In the genomic region with DNA sequence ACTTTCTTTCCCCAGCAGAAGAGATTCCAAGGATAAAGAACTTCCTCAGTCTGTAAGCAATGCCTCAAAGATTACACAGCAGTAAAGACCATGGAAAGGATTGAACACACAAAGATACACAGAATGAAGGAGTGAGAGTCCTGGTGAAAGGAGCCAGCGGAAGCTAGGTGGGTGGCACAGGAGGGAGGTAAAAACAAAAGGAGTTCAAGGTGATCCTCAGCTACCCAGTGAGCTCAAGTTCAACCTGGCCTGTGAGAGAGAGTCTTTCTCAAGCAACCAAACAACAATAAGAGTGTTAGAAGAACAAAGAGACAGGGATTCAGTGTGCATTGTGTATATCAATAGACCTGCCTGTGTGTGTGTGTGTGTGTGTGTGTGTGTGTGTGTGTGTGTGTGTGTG, we compare ENCODE assay signal across 12 mouse cellular contexts. TPM values are rescaled to one million over a fixed set of nuclear protein-coding genes. Genes with fewer than 3 reads are reported as not detected.
DNase-seq lines count a peak whose midpoint lies in the region; ATAC-seq and TF ChIP-seq lines count a peak whose summit lies in the region.
"Had no signal": no experiment of that assay in that cellular context is flagged by ENCODE, and none has a peak within 500 bp of the region (broad histone marks: within the 10 kb centered on the region; RNA-seq: fewer than 3 reads in every experiment).

No protein-coding gene starts in this region.

- H3K27ac ChIP-seq in heart, embryonic 10.5 days: 0 out of 2 replicates have a peak overlapping the region, but pooled peaks have one; percentile 29
- peak overlapping the region; percentile 49; the same call in 1 of the 2 replicates for H3K27ac ChIP-seq in kidney, embryonic 16.5 days (ENCODE audit: low read length)
- peak overlapping the region; percentile 7 for H3K27ac ChIP-seq in embryonic fibroblast, embryonic 13.5 days (ENCODE audit: insufficient read depth, low read length)
- H3K27ac ChIP-seq: hindbrain, postnatal 0 days; liver, embryonic 15.5 days had no signal

- no peak for DNase-seq in heart, embryonic 10.5 days (ENCODE audit: low spot score)
- DNase-seq in heart, postnatal 36 days: no peak
- DNase-seq in kidney, postnatal 25 days: no peak
- peak; percentile 48 for DNase-seq in ES-CJ7 (ENCODE audit: low read depth, low spot score)
- DNase-seq in ovary, postnatal 10 days (ENCODE audit: low spot score): no peak
- no peak for DNase-seq in layer of hippocampus, postnatal 36 days
- DNase-seq: cerebellum, adult 9-11 months; kidney, adult 9 months had no signal

- 70% methylated on average over 1 of the region's 1 CpGs for WGBS in heart, embryonic 10.5 days
- WGBS in kidney, embryonic 16.5 days: 91% methylated on average over 1 of the region's 1 CpGs

- no peaks in the 10 kb centered on the region; the same call in 1 of the 2 replicates for H3K4me1 ChIP-seq in heart, embryonic 10.5 days
- H3K4me1 ChIP-seq in kidney, embryonic 16.5 days (ENCODE audit: insufficient read depth, low read length): no peaks in the 10 kb centered on the region
- peaks cover 6% of the 10 kb centered on the region for H3K4me1 ChIP-seq in embryonic fibroblast, embryonic 13.5 days (ENCODE audit: control insufficient read depth, insufficient read depth, low read length)

- intact Hi-C loops in heart, postnatal 36 days (cut with DNase I): no loop called here

- H3K4me2 ChIP-seq in kidney, embryonic 16.5 days (replicated peaks; ENCODE audit: low read depth, low read length): no peak overlapping the region
- H3K4me2 ChIP-seq: liver, embryonic 15.5 days had no signal

- no peak for TF ChIP-seq CTCF in embryonic fibroblast, embryonic 13.5 days (IDR thresholded peaks at IDR 0.05; ENCODE audit: borderline replicate concordance, insufficient read depth, low read length)

- no peak overlapping the region for H3K9ac ChIP-seq in kidney, embryonic 16.5 days (replicated peaks; ENCODE audit: low read length)
- H3K9ac ChIP-seq: liver, embryonic 15.5 days had no signal

- no peak overlapping the region for H3K4me3 ChIP-seq in heart, embryonic 10.5 days
- no peak overlapping the region for H3K4me3 ChIP-seq in kidney, embryonic 16.5 days (ENCODE audit: low read length)
- H3K4me3 ChIP-seq in embryonic fibroblast, embryonic 13.5 days (ENCODE audit: insufficient read depth, low read length): no peak overlapping the region
- H3K4me3 ChIP-seq: liver, embryonic 15.5 days had no signal

- TF ChIP-seq POLR2A in embryonic fibroblast, embryonic 13.5 days (IDR thresholded peaks at IDR 0.05; ENCODE audit: low read depth, low read length): no peak

- H3K9me3 ChIP-seq in heart, embryonic 10.5 days: no peaks in the 10 kb centered on the region
- no peaks in the 10 kb centered on the region for H3K9me3 ChIP-seq in kidney, embryonic 16.5 days (ENCODE audit: low read length)
- H3K9me3 ChIP-seq: liver, embryonic 15.5 days had no signal

- H3K27me3 ChIP-seq in heart, embryonic 10.5 days (ENCODE audit: insufficient read depth, poor library complexity, severe bottlenecking): no peaks in the 10 kb centered on the region
- no peaks in the 10 kb centered on the region for H3K27me3 ChIP-seq in kidney, embryonic 16.5 days (ENCODE audit: insufficient read depth, low read length)
- H3K27me3 ChIP-seq: liver, embryonic 15.5 days had no signal

- ATAC-seq in kidney, embryonic 16.5 days (ENCODE audit: low FRiP score, low TSS enrichment): no peak
- ATAC-seq: hindbrain, postnatal 0 days had no signal

- H3K36me3 ChIP-seq in heart, embryonic 10.5 days: no peaks in the 10 kb centered on the region
- H3K36me3 ChIP-seq in kidney, embryonic 16.5 days (ENCODE audit: insufficient read depth, low read length): no peaks in the 10 kb centered on the region
- H3K36me3 ChIP-seq: liver, embryonic 15.5 days had no signal

RNA-seq across cellular contexts. Expression of a gene that starts 25.0 kb away (rescaled TPM):
- polyA plus RNA-seq in heart, embryonic 10.5 days (2016; fragmentation: Nextera tagmentation; extraction: Ambion mirVana): 48.7 and 82.4 TPM in 2 replicates
- 10 to 100 TPM; 48.3 to 50.2 TPM for total RNA-seq in heart, postnatal 36 days (2021)
- 21.0 and 26.1 TPM in 2 replicates for polyA plus RNA-seq in kidney, embryonic 16.5 days (2015; fragmentation: Nextera tagmentation; extraction: Ambion mirVana)
- polyA plus RNA-seq in embryonic fibroblast, embryonic 13.5 days (2011; ENCODE audit: insufficient read length, low read depth, missing spikeins): 28.7 and 29.9 TPM in 2 replicates
- total RNA-seq in layer of hippocampus, postnatal 36 days (2021): 100 to 1,000 TPM in 1 of 2 experiments, 10 to 100 TPM in 1; 97.0 to 108 TPM
